Mouse (Mus musculus): ENCODE results near the gene Golga2.

- no peak for TF ChIP-seq CTCF (IDR thresholded peaks at IDR 0.05; ENCODE audit: borderline replicate concordance, insufficient read depth, low read depth, low read length)
- peak; percentile 74 for TF ChIP-seq POLR2A (IDR thresholded peaks at IDR 0.05; ENCODE audit: borderline replicate concordance, insufficient read depth, low read length)
These were observed 761 bp downstream of the Golga2 start, which contains the start of gene Swi5 for GRCm38 (mm10) chr2:32287923-32288367.
